Mouse (Mus musculus) MEL (cell line): ENCODE measurements around the gene Zmpste24. TPM values are rescaled to one million over a fixed set of nuclear protein-coding genes. Genes with fewer than 3 reads are reported as not detected.

ENCODE experiments used
- DNase-seq: peaks from one replicate; pipeline ENCODE4 v3.0.0; 2011; ENCODE audit warnings: low read depth, low spot score
- H3K27ac ChIP-seq: 2 replicates; pipeline ENCODE4 v1.5.1; 2012; ENCODE audit warnings: low read depth, mild to moderate bottlenecking, control low read depth, low read length, moderate library complexity; ENCODE audit not compliant: control insufficient read depth
- H3K27me3 ChIP-seq, 2 experiments: fragments of 150-350 bp in 1 of 2; sonication (generic) in 1 of 2; 2 replicates each; pipeline ENCODE4 v1.6.1; 2012; ENCODE audit warnings: low read length in 2 of 2, mild to moderate bottlenecking in 2 of 2, improper control_type of control experiment in 1 of 2, moderate library complexity in 1 of 2; ENCODE audit not compliant: insufficient read depth in 2 of 2, control insufficient read depth in 1 of 2
- H3K36me3 ChIP-seq, 2 experiments: 2 replicates each; pipeline ENCODE4 v1.6.1; 2012 to 2014; ENCODE audit warnings: low read length in 2 of 2, improper control_type of control experiment in 1 of 2, inconsistent platforms in 1 of 2, mild to moderate bottlenecking in 1 of 2; ENCODE audit not compliant: insufficient read depth in 2 of 2, control insufficient read depth in 1 of 2
- H3K4me1 ChIP-seq, 2 experiments: fragments of 150-350 bp in 1 of 2; sonication (generic) in 1 of 2; 2 replicates each; pipeline ENCODE4 v1.6.1; 2012; ENCODE audit warnings: low read length in 2 of 2, improper control_type of control experiment in 1 of 2, mild to moderate bottlenecking in 1 of 2; ENCODE audit not compliant: insufficient read depth in 2 of 2, control insufficient read depth in 1 of 2
- H3K4me3 ChIP-seq, 2 experiments: fragments of 150-350 bp in 1 of 2; sonication (generic) in 1 of 2; 2 replicates each; pipeline ENCODE4 v1.5.1; 2012; ENCODE audit warnings: low read depth in 2 of 2, low read length in 2 of 2, mild to moderate bottlenecking in 2 of 2, moderate library complexity in 2 of 2, control low read depth in 1 of 2, improper control_type of control experiment in 1 of 2; ENCODE audit not compliant: control insufficient read depth in 1 of 2, insufficient read depth in 1 of 2
- H3K79me2 ChIP-seq: 2 replicates; pipeline ENCODE4 v1.6.1; 2012; ENCODE audit warnings: mild to moderate bottlenecking, low read length, moderate library complexity; ENCODE audit not compliant: control insufficient read depth, poor library complexity, insufficient read depth
- H3K9ac ChIP-seq: 2 replicates; pipeline ENCODE4 v1.6.1; 2012; ENCODE audit warnings: low read depth, mild to moderate bottlenecking, control low read depth, low read length, moderate library complexity; ENCODE audit not compliant: control insufficient read depth, poor library complexity, severe bottlenecking
- H3K9me3 ChIP-seq: fragments of 150-350 bp; sonication (generic); replicated peaks from 2 replicates; pipeline ENCODE4 v1.6.1; 2012; ENCODE audit warnings: mild to moderate bottlenecking, low read length, improper control_type of control experiment, moderate library complexity; ENCODE audit not compliant: insufficient read depth
- BHLHE40 ChIP-seq: IDR thresholded peaks from 2 replicates; pipeline ENCODE4 v1.6.1; 2012; ENCODE audit warnings: low read depth, mild to moderate bottlenecking, inconsistent platforms, low read length, improper control_type of control experiment, borderline replicate concordance
- CHD1 ChIP-seq: IDR thresholded peaks from 2 replicates; pipeline ENCODE4 v1.6.1; 2012; ENCODE audit warnings: low read depth, mild to moderate bottlenecking, inconsistent platforms, low read length, improper control_type of control experiment
- ELF1 ChIP-seq: IDR thresholded peaks from 2 replicates; pipeline ENCODE4 v1.6.1; 2014; ENCODE audit warnings: low read depth, mild to moderate bottlenecking, inconsistent platforms, low read length, improper control_type of control experiment, moderate library complexity
- EP300 ChIP-seq, 2 experiments: IDR thresholded peaks; 2 replicates each; pipeline ENCODE4 v1.6.1; 2011; ENCODE audit warnings: improper control_type of control experiment in 2 of 2, low read length in 2 of 2, low read depth in 1 of 2, mild to moderate bottlenecking in 1 of 2
- GABPA ChIP-seq: IDR thresholded peaks from 2 replicates; pipeline ENCODE4 v1.6.1; 2012; ENCODE audit warnings: low read depth, mild to moderate bottlenecking, inconsistent platforms, low read length, improper control_type of control experiment, moderate library complexity
- GATA1 ChIP-seq: IDR thresholded peaks from 2 replicates; pipeline ENCODE4 v1.6.1; 2011; ENCODE audit warnings: low read depth, low read length, improper control_type of control experiment
- JUND ChIP-seq: IDR thresholded peaks from 2 replicates; pipeline ENCODE4 v1.6.1; 2011; ENCODE audit warnings: low read depth, mild to moderate bottlenecking, improper control_type of control experiment, low read length
- MAFK ChIP-seq: IDR thresholded peaks from 2 replicates; pipeline ENCODE4 v1.6.1; 2011; ENCODE audit warnings: low read depth, mild to moderate bottlenecking, low read length, improper control_type of control experiment, borderline replicate concordance
- MAX ChIP-seq: IDR thresholded peaks from 2 replicates; pipeline ENCODE4 v1.6.1; 2011; ENCODE audit warnings: low read length, improper control_type of control experiment
- MAZ ChIP-seq: IDR thresholded peaks from 2 replicates; pipeline ENCODE4 v1.6.1; 2012; ENCODE audit warnings: low read depth, mild to moderate bottlenecking, inconsistent platforms, low read length, improper control_type of control experiment
- MEF2A ChIP-seq: IDR thresholded peaks from 2 replicates; pipeline ENCODE4 v1.6.1; 2014; ENCODE audit warnings: low read depth, mild to moderate bottlenecking, inconsistent platforms, low read length, improper control_type of control experiment; ENCODE audit not compliant: poor library complexity, insufficient replicate concordance, severe bottlenecking; ENCODE audit errors: extremely low read depth
- MXI1 ChIP-seq: IDR thresholded peaks from 2 replicates; pipeline ENCODE4 v1.6.1; 2011; ENCODE audit warnings: mild to moderate bottlenecking, low read depth, low read length, improper control_type of control experiment
- NELFE ChIP-seq: IDR thresholded peaks from 2 replicates; pipeline ENCODE4 v1.6.1; 2011; ENCODE audit warnings: low read depth, low read length, improper control_type of control experiment
- NRF1 ChIP-seq: IDR thresholded peaks from 2 replicates; pipeline ENCODE4 v1.6.1; 2014; ENCODE audit warnings: low read depth, mild to moderate bottlenecking, inconsistent platforms, low read length, improper control_type of control experiment, moderate library complexity; ENCODE audit not compliant: poor library complexity, insufficient read depth, severe bottlenecking
- POLR2A ChIP-seq, 2 experiments: IDR thresholded peaks; 2 replicates each; pipeline ENCODE4 v1.6.1; 2011 to 2012; ENCODE audit warnings: low read length in 2 of 2, mild to moderate bottlenecking in 2 of 2, control low read depth in 1 of 2, improper control_type of control experiment in 1 of 2, low read depth in 1 of 2, moderate library complexity in 1 of 2; ENCODE audit not compliant: control insufficient read depth in 1 of 2, insufficient read depth in 1 of 2, poor library complexity in 1 of 2
- POLR2AphosphoS2 ChIP-seq: IDR thresholded peaks from 2 replicates; pipeline ENCODE4 v1.6.1; 2011; ENCODE audit warnings: low read length, improper control_type of control experiment
- RCOR1 ChIP-seq: IDR thresholded peaks from 2 replicates; pipeline ENCODE4 v1.6.1; 2012; ENCODE audit warnings: low read depth, mild to moderate bottlenecking, inconsistent platforms, low read length, improper control_type of control experiment
- SIN3A ChIP-seq: IDR thresholded peaks from 2 replicates; pipeline ENCODE4 v1.6.1; 2012; ENCODE audit warnings: low read length, improper control_type of control experiment, inconsistent platforms
- SMC3 ChIP-seq: IDR thresholded peaks from 2 replicates; pipeline ENCODE4 v1.6.1; 2011; ENCODE audit warnings: low read depth, low read length, improper control_type of control experiment
- TAL1 ChIP-seq: IDR thresholded peaks from 2 replicates; pipeline ENCODE4 v1.6.1; 2012; ENCODE audit warnings: mild to moderate bottlenecking, inconsistent platforms, low read length, moderate library complexity, mixed read lengths
- TCF12 ChIP-seq: IDR thresholded peaks from 2 replicates; pipeline ENCODE4 v1.6.1; 2014; ENCODE audit warnings: low read depth, mild to moderate bottlenecking, inconsistent platforms, low read length, improper control_type of control experiment, moderate library complexity
- UBTF ChIP-seq: IDR thresholded peaks from 2 replicates; pipeline ENCODE4 v1.6.1; 2012; ENCODE audit warnings: low read depth, mild to moderate bottlenecking, inconsistent platforms, low read length, improper control_type of control experiment, moderate library complexity, borderline replicate concordance; ENCODE audit not compliant: insufficient read depth
- USF2 ChIP-seq, 2 experiments: IDR thresholded peaks; 2 replicates each; pipeline ENCODE4 v1.6.1; 2011 to 2012; ENCODE audit warnings: improper control_type of control experiment in 2 of 2, low read length in 2 of 2, borderline replicate concordance in 1 of 2, inconsistent platforms in 1 of 2, low read depth in 1 of 2, mild to moderate bottlenecking in 1 of 2; ENCODE audit not compliant: insufficient read depth in 1 of 2
- ZKSCAN1 ChIP-seq: IDR thresholded peaks from 2 replicates; pipeline ENCODE4 v1.6.1; 2012; ENCODE audit warnings: low read depth, mild to moderate bottlenecking, inconsistent platforms, low read length, improper control_type of control experiment, moderate library complexity
- ZMIZ1 ChIP-seq: IDR thresholded peaks from 2 replicates; pipeline ENCODE4 v1.6.1; 2012; ENCODE audit warnings: low read depth, mild to moderate bottlenecking, inconsistent platforms, low read length, improper control_type of control experiment, moderate library complexity
- polyA plus RNA-seq, 2 experiments: library from polyadenylated mRNA; stranded (reverse) in 1 of 2; unstranded in 1 of 2; fragments of >175 nt in 1 of 2; fragments of >200 nt in 1 of 2; gene quantifications; 2 replicates each; pipeline versions ENCODE4 v1.2.1 to v1.2.4; 2012; ENCODE audit warnings: low replicate concordance in 2 of 2, low read depth in 1 of 2; ENCODE audit not compliant: insufficient read length in 2 of 2, insufficient read depth in 1 of 2, missing spikeins in 1 of 2
- total RNA-seq: library from RNA; depleted of rRNA; stranded (reverse); fragments of 300-350 nt; gene quantifications from 2 replicates; pipeline ENCODE4 v1.2.3, GENCODE M21; 2012

Zmpste24 gene
- total and polyA plus RNA-seq, 3 experiments: 37.6 to 70.6 (median 44.7) TPM

DNA sequence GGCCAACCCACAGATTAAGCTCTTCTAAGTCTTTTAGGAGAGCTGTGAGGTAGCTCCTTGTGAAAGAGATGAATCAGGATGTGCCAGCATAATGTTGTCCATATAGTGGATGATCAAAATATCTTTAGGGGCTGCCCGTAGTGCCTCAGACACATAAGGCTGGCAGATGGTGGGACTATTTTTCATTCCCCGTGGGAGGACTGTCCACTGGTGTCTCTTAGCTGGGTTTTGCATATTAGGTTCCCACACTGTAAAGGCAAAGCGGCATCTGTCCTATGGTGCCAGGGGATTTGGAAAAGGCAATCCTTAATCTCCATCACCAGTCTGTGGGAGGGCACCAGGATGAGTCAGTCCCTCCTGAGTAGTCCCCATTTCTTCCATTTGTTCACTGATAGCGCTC lies 5.3 kb upstream of the Zmpste24 start:
- H3K9me3 ChIP-seq: no peaks in the 10 kb centered on the region
- no peak for TF ChIP-seq NRF1
- TF ChIP-seq TCF12: no peak
- TF ChIP-seq MAX: no peak
- TF ChIP-seq TAL1: no peak
- no peak for TF ChIP-seq MAFK
- TF ChIP-seq POLR2A (IDR thresholded peaks at IDR 0.05; ENCODE audit: control insufficient read depth in 1 of 2, insufficient read depth in 1 of 2, low read depth in 1 of 2, low read length in 2 of 2, poor library complexity in 1 of 2): no peak
- TF ChIP-seq CHD1: no peak
- TF ChIP-seq UBTF: no peak
- no peak for TF ChIP-seq POLR2AphosphoS2
- TF ChIP-seq ZMIZ1: no peak
- no peak for TF ChIP-seq MAZ
- TF ChIP-seq GATA1: no peak
- no peak for TF ChIP-seq RCOR1
- TF ChIP-seq BHLHE40: no peak
- TF ChIP-seq ZKSCAN1: no peak
- TF ChIP-seq USF2 (IDR thresholded peaks at IDR 0.05; ENCODE audit: borderline replicate concordance in 1 of 2, insufficient read depth in 1 of 2, low read depth in 1 of 2, low read length in 2 of 2): no peak
- TF ChIP-seq SIN3A: no peak
- no peak for TF ChIP-seq EP300 (IDR thresholded peaks at IDR 0.05; ENCODE audit: low read depth in 1 of 2, low read length in 2 of 2)
- no peak for TF ChIP-seq ELF1
- H3K79me2 ChIP-seq: no peaks in the 10 kb centered on the region
- peaks cover 0 to 3% of the 10 kb centered on the region in 2 experiments; a peak in 1 of 4 replicates for H3K4me1 ChIP-seq
- no peak overlapping the region for H3K27ac ChIP-seq
- H3K27me3 ChIP-seq: peaks cover 0 to 4% of the 10 kb centered on the region in 2 experiments; a peak in 3 of 4 replicates
- H3K4me3 ChIP-seq: no peak overlapping the region
- no peaks in the 10 kb centered on the region for H3K36me3 ChIP-seq
- no peak overlapping the region for H3K9ac ChIP-seq
- no peak for DNase-seq

DNA sequence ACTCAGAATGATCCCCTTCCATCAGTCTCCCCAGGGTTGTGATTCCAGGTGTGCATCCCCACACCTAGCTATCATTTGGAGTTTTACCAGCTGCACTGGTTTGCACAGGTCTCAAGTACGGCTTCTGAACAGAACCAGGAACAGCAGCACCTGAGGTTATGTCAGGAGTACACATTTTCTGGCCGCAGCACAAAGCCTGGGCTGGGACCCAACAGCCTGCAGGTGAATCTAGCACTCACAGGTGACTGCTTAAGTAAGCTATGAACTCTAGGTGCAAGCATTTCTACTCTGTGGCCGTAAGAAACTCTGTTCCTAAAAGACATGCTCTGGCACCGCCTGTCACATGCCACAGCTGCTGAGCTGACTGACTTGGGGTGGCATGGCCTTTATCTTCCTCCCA lies 7.8 kb downstream of the Zmpste24 start:
- no peak overlapping the region for H3K9ac ChIP-seq
- H3K9me3 ChIP-seq: no peaks in the 10 kb centered on the region
- H3K79me2 ChIP-seq: peaks cover 4% of the 10 kb centered on the region; the same call in 1 of the 2 replicates
- peaks cover 0 to 15% of the 10 kb centered on the region in 2 experiments; a peak in 2 of 4 replicates for H3K36me3 ChIP-seq
- no peak for DNase-seq
- no peaks in the 10 kb centered on the region for H3K4me1 ChIP-seq
- H3K27me3 ChIP-seq: no peaks in the 10 kb centered on the region
- H3K27ac ChIP-seq: no peak overlapping the region
- TF ChIP-seq SMC3: no peak
- TF ChIP-seq POLR2A (IDR thresholded peaks at IDR 0.05; ENCODE audit: control insufficient read depth in 1 of 2, insufficient read depth in 1 of 2, low read depth in 1 of 2, low read length in 2 of 2, poor library complexity in 1 of 2): no peak
- no peak for TF ChIP-seq TAL1
- no peak for TF ChIP-seq GATA1
- no peak for TF ChIP-seq NELFE
- no peak for TF ChIP-seq POLR2AphosphoS2
- no peak for TF ChIP-seq MXI1
- TF ChIP-seq JUND: no peak
- no peak for TF ChIP-seq GABPA
- no peak for TF ChIP-seq MEF2A
- TF ChIP-seq, all 39 proteins: peak for 0
- H3K4me3 ChIP-seq: no peak overlapping the region
